8 mouse cellular contexts compared by ENCODE assay signal in the genomic region with DNA sequence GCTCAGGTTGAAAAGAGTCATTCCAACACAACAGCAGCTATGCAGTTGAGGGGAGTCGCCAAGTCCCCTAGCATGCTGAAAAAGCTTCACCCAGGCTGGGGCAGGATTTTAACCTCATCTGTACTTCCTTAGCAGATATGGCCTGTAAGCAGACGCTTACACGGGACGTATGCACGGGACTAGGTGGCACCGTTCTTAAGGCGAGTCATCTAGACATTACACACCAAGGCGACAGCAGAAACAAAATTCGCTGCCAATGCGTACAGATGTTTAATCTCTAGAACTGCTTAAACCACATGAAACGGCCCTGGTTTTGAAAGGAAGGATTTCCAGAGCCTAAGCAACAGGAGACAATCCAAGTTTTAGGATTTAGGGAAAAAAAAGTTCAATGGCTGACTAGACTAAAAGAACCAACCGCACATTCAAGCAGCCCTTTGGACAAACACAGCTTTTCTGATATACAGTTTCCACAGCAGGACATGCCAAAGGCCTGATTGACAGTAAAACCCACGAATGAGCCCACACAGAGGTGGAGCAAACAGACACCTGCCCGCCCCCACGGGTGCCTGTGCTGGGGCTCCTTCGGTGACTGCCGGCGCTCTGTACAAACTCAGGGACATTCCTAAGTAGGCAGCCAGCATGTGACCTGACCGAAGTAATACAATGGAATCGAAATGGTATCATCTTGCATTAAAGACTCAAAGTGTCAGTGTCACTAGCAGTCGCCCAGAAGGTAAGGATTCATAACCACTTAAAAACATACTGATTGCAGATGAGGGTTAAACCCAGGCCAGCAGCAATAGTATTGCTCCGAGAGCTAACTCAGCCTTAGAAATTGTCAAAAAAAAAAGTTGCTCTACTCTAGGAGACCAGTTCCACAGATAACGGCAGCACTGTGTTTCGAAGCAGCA. TPM values are rescaled to one million over a fixed set of nuclear protein-coding genes. Genes with fewer than 3 reads are reported as not detected.
DNase-seq lines count a peak whose midpoint lies in the region; ATAC-seq and TF ChIP-seq lines count a peak whose summit lies in the region.

No protein-coding gene starts in this region.

- H3K27ac ChIP-seq in hindbrain, embryonic 14.5 days, result no peak overlapping the region; the same call in 1 of the 2 replicates
- peak overlapping the region; percentile 96 for H3K27ac ChIP-seq in left cerebral cortex, adult 2 months
- peak overlapping the region; percentile 78 for H3K27ac ChIP-seq in macrophage

- peak overlapping the region; percentile 92 for H3K9ac ChIP-seq in hindbrain, embryonic 14.5 days

- peaks cover 77% of the 10 kb centered on the region for H3K79me2 ChIP-seq in macrophage (ENCODE audit: inconsistent target)

- H3K36me3 ChIP-seq in hindbrain, embryonic 14.5 days (replicated peaks; ENCODE audit: control insufficient read depth, insufficient read depth), result no peaks in the 10 kb centered on the region
- H3K36me3 ChIP-seq in macrophage (ENCODE audit: inconsistent target), result peaks cover 7% of the 10 kb centered on the region; the same call in 1 of the 2 replicates

- no peak for TF ChIP-seq CTCF in left cerebral cortex, adult 2 months (IDR thresholded peaks at IDR 0.05)

- H3K4me1 ChIP-seq in hindbrain, embryonic 14.5 days (replicated peaks; ENCODE audit: control insufficient read depth, insufficient read depth, low read length), result peaks cover 73% of the 10 kb centered on the region

- no peak for ATAC-seq in hindbrain, embryonic 14.5 days (ENCODE audit: low FRiP score)

- peak overlapping the region; percentile 93 for H3K4me2 ChIP-seq in hindbrain, embryonic 14.5 days (replicated peaks)

- peak overlapping the region; percentile 76 for H3K4me3 ChIP-seq in hindbrain, embryonic 14.5 days (replicated peaks; ENCODE audit: low read length)
- peak overlapping the region; percentile 82 for H3K4me3 ChIP-seq in left cerebral cortex, adult 2 months
- H3K4me3 ChIP-seq in macrophage (ENCODE audit: inconsistent target), result peak overlapping the region; percentile 67

- 22% methylated on average over 24 of the region's 24 CpGs for WGBS in hindbrain, embryonic 14.5 days
- WGBS in macrophage (ENCODE audit: missing documents), result 8% methylated on average over 24 of the region's 24 CpGs

- no peaks in the 10 kb centered on the region for H3K9me3 ChIP-seq in hindbrain, embryonic 14.5 days (ENCODE audit: control insufficient read depth, low read length)

- peak; percentile 87 for DNase-seq in T-cell, adult 2 months (ENCODE audit: low spot score)
- peak; percentile 79 for DNase-seq in cerebellum, adult 9-11 months
- peak; percentile 53 to 73 for DNase-seq in frontal cortex, postnatal 36 days (ENCODE audit: low spot score in 2 of 2)
- DNase-seq in hindbrain, embryonic 14.5 days (ENCODE audit: low spot score), result peak; percentile 61
- peak; percentile 54 to 74 for DNase-seq in left cerebral cortex, adult 2 months (ENCODE audit: extremely low spot score in 1 of 2, low spot score in 2 of 2)
- peak; percentile 86 to 87 for DNase-seq in right cerebral cortex, postnatal 10 days (ENCODE audit: low spot score in 2 of 2)
- peak; percentile 86 for DNase-seq in yolk sac, embryonic 10.5 days (ENCODE audit: low spot score)

- H3K27me3 ChIP-seq in hindbrain, embryonic 14.5 days (ENCODE audit: control insufficient read depth, insufficient read depth, low read length), result no peaks in the 10 kb centered on the region

- intact Hi-C loops in left cerebral cortex, adult 2 months (cut with DNase I), result loop anchor here (2.0 to 5.0 kb wide), 5 partner anchors 26 to 568 kb away; partner anchors contain the start of gene Gpx8

RNA-seq across cellular contexts. Expression of gene Snx18, which starts 3.5 kb away (rescaled TPM):
- polyA plus RNA-seq in hindbrain, embryonic 14.5 days (2014; fragmentation: Nextera tagmentation; extraction: Ambion mirVana), result 15.8 and 16.2 TPM in 2 replicates
- 10 to 100 TPM; 22.6 to 22.8 TPM for total RNA-seq in left cerebral cortex, adult 2 months (2021)
- total RNA-seq in macrophage (2018; cell fraction: chromatin; rRNA removed), result 100 to 1,000 TPM in 15 of 26 experiments, 10 to 100 TPM in 11; 32.0 to 306 (median 123) TPM
- 100 to 1,000 TPM in 8 of 26 experiments, 10 to 100 TPM in 18; 29.3 to 200 (median 49.8) TPM for total RNA-seq in macrophage (2018; cell fraction: cytosol; rRNA removed)
- 100 to 1,000 TPM in 19 of 26 experiments, 10 to 100 TPM in 7; 49.0 to 321 (median 163) TPM for total RNA-seq in macrophage (2018; cell fraction: nucleus; rRNA removed)
- 25.5 to 41.4 TPM (median 28.7 TPM) in 3 replicates for polyA plus RNA-seq in macrophage (2018)

RNA-seq across cellular contexts. Expression of gene Hspb3, which starts 48.6 kb away (rescaled TPM):
- polyA plus RNA-seq in hindbrain, embryonic 14.5 days (2014; fragmentation: Nextera tagmentation; extraction: Ambion mirVana), result 0.25 TPM in 1 of 2 replicates, not detected in the other
- 1 to 10 TPM; 6.6 to 8.1 TPM for total RNA-seq in left cerebral cortex, adult 2 months (2021)
- not detected for total RNA-seq in macrophage (2018; cell fraction: chromatin; rRNA removed)
- total RNA-seq in macrophage (2018; cell fraction: cytosol; rRNA removed), result not detected
- total RNA-seq in macrophage (2018; cell fraction: nucleus; rRNA removed), result not detected
- not detected in 3 replicates for polyA plus RNA-seq in macrophage (2018)
